Mouse (Mus musculus): ENCODE data around the gene Gm49510.

- TF ChIP-seq CTCF (IDR thresholded peaks at IDR 0.05; ENCODE audit: extremely low read depth, insufficient read depth, insufficient read length, insufficient replicate concordance) (no peak), POLR2A (IDR thresholded peaks at IDR 0.05; ENCODE audit: low read depth, low read length) (no peak)
Measured at GRCm38 (mm10) chr15:78850059-78850824, 49.2 kb upstream of the Gm49510 start.

Data from spleen, adult 2 months (tissue).